Mouse (Mus musculus) frontal cortex, adult 2 months (tissue): Measurements from ENCODE around the gene Bmpr2. TPM values are rescaled to one million over a fixed set of nuclear protein-coding genes. Genes with fewer than 3 reads are reported as not detected.

ENCODE experiments used
- DNase-seq, 2 experiments: peaks; one replicate each; pipeline ENCODE4 v3.0.0; 2022; ENCODE audit warnings: low spot score in 1 of 2; ENCODE audit errors: extremely low spot score in 1 of 2
- polyA plus RNA-seq: library from polyadenylated mRNA; depleted of rRNA; stranded (reverse); fragments of >200 nt; gene quantifications from 2 replicates; pipeline ENCODE4 v1.2.3, GENCODE M21; 2012

The Bmpr2 gene
- polyA plus RNA-seq, 1 experiment = 28.7 TPM

- DNase-seq = peak; percentile 20 to 37
Measured at GRCm38 (mm10) chr1:59895456-59895855, 132.3 kb downstream of the Bmpr2 start.

DNA sequence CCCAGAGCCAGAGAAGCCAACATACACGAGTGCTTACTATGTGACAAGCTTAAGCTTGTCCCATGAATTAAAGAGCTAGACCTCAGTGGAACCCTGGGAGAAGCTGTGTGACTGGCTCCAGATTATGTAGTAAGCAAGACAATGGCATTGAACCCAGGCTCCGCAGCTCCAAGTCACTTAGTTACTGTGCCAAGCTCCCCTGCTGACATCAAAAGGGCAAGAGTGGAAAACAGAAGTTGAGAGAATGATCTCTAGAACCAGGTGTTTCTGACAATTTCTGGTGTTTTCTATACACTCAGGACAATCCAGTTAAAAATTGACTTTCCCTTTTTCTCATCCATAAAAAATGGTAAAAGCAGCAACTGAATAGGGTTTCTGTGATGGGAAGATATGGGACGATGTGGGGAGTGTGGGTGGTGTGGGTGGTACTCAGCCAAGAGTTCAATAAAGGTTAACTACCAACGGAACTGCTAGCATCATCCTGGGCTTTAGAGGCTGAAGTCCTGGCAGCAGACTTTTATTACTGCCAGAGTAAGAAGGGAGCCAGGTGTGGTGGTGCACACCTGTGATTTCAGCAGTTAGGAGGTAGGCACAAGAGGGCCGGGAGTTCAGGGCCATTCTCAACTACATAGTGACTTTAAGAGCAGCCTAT is 134.1 kb downstream of the Bmpr2 start:
- DNase-seq = no peak

- DNase-seq = no peak
Measured at GRCm38 (mm10) chr1:59899679-59900078, 136.5 kb downstream of the Bmpr2 start.

DNA sequence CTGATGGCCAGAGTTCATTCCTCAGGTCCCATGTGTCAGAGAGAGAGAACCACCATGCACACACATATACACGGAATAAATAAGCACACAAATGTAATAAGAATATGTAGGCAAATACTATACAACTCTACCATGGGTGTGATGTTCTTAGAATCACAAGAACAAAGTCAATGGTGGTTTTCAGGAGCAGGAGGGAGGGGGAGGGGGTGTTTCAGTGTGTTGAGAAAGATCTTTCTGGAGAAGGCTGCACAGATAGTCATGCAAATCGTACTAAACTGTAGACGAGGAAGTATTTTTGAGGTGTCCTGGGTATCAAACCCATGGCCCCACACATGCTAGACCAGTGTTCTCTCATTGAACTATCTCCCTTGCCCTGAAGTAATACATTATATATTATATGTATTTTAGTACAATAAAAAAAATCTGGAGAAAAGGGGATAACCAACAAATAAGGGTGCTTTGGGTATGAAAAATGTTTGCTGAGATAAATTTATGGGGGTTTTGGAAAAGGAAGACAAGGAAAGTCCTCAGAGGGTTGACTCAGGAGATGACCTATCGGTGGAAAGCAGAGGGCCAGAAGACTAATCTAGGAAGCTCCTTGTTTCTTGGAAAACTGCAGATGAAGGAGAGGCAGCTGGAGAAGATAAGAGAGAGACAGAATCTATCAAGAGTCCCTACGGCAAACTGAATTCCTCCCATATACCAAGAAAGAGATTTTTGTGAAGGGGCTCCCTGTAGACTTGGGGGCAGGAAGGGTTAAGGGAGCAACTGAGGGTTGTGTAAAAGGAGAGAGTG is 138.1 kb downstream of the Bmpr2 start:
- DNase-seq = no peak

GRCm38 (mm10) chr1:59902634-59903033 is 139.4 kb downstream of the Bmpr2 start:
- no peak for DNase-seq

DNA sequence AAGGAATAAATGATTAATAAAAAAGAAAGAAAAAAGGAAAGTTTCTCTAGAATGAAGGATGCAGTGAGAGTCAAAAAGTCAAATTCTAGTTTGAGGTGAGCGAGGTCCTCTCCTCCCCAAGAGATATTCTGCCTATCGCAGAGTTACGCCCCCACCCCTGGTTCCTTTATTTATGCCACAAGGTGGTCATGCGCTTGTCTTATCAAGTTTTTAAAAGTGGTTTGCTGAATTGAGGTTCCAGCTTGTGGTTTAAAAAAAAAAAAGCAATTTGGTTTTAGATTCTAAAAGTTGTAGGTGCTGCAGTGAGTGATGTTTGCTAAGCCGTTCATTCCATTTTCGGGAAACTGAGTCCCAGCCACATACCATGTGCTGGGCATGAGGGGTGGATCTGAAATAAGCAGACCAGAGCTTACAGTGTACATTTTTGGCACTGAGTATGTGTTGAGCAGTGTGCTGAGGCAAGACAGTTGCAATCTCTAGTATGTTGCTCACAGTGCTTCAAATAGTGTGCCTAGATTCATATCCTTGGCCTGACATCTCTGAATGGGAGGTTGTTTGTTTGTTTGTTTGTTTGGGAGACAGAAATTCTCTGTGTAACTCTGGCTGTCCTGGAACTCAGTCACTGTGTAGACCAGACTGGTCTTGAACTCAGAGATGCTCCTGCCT is 141.6 kb downstream of the Bmpr2 start:
- no peak for DNase-seq

DNA sequence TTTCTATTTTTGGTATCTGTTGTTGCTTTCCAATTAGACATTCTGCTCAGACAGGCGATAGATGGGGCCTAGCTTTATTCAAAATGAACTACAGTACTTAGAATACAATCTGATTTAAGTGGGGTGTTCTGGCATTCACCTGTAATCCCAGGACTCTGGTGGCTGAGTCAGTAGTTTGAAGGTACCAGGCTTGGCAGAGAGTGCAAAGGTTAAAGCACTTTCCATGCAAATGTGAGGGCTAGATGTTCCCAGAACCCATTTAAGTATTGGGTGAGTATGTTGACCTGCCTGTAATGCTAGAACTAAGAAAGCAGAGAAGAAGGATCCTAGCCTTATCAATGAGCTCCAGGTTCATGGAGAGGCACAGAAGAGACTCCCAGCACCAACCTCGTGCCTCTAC is 142.7 kb downstream of the Bmpr2 start:
- no peak for DNase-seq

DNA sequence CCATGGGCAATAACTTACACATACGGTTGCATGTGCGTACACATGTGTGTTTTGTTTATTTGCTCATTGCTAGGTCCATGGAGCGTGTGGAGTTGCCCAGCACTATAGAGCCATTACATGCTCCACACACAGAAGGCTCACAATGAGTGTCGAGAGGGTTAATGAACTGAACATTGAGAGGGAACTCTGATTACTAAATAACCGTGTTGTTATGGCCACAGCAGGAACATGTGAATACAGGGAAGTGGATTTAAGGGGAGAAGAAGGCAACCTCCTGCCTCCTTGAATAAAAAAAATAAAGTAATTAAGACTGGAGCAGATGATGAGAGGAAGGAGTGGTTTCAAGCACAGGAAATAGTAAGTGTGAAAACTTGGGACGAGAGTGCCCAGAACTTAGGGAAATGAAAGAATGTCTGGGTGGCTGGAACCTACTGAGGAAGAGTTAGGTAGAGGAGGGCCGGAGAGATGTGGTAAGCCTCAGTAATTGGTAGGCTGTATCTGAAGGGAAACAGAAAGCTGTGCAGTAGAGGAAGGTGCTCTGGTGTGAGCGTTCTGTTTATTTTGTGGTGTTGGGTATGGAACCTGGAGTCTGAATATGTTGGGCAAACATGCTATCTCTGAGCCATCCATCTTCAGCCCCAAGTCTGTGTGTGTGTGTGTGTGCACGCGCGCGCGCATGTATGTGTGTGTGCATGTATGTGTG is 143.8 kb downstream of the Bmpr2 start:
- DNase-seq = no peak

- no peak for DNase-seq
Measured at GRCm38 (mm10) chr1:59907700-59908099, 144.5 kb downstream of the Bmpr2 start.

DNA sequence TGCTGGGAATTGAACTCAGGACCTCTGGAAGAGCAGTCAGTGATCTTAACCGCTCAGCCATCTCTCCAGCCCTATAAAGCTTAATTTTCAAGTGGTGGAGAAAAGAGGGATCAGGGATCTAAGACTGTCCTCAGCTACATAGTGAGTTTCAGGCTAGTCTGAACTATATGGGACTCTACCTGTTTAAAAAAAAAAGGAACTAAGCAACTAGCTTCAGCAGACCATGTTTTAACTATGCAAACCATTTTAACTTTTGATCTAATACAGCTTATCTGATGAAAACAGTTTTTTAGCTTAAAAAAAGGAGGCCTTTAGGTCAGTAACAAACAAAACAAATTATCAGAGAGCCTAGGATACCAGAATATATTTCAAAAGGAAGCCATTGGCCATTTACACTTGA is 147.7 kb downstream of the Bmpr2 start:
- DNase-seq = no peak

GRCm38 (mm10) chr1:59912413-59913157 is 149.4 kb downstream of the Bmpr2 start, which contains the start of gene Fam117b:
Gene Fam117b (plus strand): TSS chr1:59913006.
- peak; percentile 96 to 98 for DNase-seq

DNA sequence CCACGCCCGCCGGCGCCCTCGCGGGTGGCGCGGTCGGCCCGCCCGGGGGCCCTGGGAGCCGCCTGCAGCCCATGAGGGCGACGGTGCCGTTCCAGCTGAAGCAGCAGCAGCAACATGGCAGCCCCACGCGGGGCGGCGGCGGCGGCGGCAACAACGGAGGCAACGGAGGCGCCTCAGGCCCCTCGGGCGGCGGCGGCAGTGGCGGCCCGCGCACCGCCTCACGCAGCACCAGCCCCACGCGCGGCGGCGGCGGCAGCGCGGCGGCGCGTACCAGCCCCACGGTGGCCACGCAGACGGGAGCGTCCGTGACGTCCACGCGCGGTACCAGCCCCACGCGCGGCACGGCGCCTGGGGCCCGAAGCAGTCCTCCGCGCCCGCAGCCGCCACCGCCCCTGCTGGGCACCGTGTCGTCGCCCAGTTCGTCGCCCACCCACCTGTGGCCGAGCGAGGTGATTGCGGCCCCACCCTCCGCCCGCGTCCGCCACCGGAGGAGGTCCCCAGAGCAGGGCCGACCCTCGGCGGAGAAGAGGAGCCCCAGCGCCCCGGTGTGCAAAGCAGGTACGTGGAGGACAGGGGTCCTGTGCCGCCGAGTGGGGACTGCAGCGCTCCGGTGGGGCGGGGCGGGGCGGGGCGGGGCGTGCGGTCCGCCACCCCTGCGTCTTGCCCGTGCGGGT is 150.1 kb downstream of the Bmpr2 start:
- DNase-seq = peak; percentile 46 to 69

GRCm38 (mm10) chr1:59913869-59914225 is 150.6 kb downstream of the Bmpr2 start:
- peak; percentile 6 to 44 for DNase-seq

GRCm38 (mm10) chr1:59914799-59915198 is 151.6 kb downstream of the Bmpr2 start:
- no peak for DNase-seq

DNA sequence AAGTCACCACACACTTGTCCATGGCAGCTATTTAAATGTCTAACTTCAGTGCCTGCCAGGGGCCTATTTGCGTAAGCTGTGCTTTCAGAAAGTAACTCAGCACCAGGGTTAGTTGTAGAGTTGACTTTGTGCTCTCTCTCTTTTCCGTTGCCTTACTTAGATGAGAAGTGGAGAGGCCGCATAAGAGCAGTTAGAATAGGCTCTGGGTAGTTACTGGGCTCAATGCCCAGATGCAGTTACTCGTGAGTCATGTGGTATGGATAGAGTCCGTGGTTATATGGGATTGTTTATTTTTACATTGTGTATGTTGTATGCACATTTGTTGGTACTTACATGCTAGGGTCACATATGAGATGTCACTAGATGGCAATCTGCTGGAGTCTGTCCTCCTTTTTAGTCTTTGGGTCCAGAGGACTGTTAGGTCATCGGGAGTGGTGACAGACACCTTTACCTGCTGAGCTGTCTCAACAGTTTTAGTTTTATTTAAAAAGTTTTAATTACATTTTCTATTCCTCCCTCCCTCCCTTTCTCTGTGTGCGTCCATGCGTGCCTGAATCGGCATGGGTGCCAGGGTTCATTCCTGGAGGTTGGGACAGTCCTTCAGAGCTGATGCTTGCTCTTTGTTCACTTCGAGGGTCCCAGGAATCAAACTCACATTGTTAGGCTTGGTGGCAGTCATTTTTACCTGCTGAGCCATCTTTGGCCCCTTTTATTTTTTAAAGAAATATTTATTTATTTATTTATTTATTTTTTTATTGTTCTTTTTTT is 152.8 kb downstream of the Bmpr2 start:
- DNase-seq = peak in 1 of 2 experiments; percentile 20

- no peak for DNase-seq
Measured at GRCm38 (mm10) chr1:59917401-59917800, 154.2 kb downstream of the Bmpr2 start.

- no peak for DNase-seq
Measured at GRCm38 (mm10) chr1:59918075-59918474, 154.9 kb downstream of the Bmpr2 start.

DNA sequence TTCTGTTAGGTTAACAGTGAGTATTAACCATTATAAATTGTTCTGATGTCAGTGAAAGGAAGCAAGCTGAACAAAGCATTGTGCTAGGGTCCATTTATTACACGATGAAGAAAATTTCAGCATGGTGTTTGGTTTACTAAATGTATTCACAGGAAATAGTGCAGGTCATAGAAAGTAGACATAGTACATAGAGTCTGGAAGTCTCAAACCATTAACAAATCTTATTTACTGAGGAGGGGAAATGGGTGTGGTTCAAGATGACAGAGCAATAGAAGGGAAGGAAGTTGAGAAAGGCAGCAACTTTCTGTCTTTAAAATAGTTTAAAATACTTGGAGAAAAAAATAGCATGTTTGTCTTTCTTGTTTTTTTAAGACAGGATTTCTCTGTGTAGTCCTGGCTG is 160.0 kb downstream of the Bmpr2 start:
- no peak for DNase-seq

GRCm38 (mm10) chr1:59923673-59924072 is 160.5 kb downstream of the Bmpr2 start:
- DNase-seq = no peak
